Mouse (Mus musculus): ENCODE data around the gene Ckap4. TPM values are rescaled to one million over a fixed set of nuclear protein-coding genes. Genes with fewer than 3 reads are reported as not detected.

Gene Ckap4
- 10 to 100 TPM; 34.0 to 51.7 TPM for total RNA-seq (2021)
- long read RNA-seq, experiment 1, transcript Ckap4-201 (2 exons, 3,089 nt), result major isoform, 54 of 62 reads
- long read RNA-seq, experiment 1, partial matches to known transcripts, result 0 of 62 reads
- long read RNA-seq, experiment 1, other reads (novel, unspliced or antisense), result 8 of 62 reads
- long read RNA-seq, experiment 2, transcript Ckap4-201 (2 exons, 3,089 nt), result major isoform, 56 of 57 reads
- long read RNA-seq, experiment 2, partial matches to known transcripts, result 0 of 57 reads
- long read RNA-seq, experiment 2, other reads (novel, unspliced or antisense), result 1 of 57 reads

DNA sequence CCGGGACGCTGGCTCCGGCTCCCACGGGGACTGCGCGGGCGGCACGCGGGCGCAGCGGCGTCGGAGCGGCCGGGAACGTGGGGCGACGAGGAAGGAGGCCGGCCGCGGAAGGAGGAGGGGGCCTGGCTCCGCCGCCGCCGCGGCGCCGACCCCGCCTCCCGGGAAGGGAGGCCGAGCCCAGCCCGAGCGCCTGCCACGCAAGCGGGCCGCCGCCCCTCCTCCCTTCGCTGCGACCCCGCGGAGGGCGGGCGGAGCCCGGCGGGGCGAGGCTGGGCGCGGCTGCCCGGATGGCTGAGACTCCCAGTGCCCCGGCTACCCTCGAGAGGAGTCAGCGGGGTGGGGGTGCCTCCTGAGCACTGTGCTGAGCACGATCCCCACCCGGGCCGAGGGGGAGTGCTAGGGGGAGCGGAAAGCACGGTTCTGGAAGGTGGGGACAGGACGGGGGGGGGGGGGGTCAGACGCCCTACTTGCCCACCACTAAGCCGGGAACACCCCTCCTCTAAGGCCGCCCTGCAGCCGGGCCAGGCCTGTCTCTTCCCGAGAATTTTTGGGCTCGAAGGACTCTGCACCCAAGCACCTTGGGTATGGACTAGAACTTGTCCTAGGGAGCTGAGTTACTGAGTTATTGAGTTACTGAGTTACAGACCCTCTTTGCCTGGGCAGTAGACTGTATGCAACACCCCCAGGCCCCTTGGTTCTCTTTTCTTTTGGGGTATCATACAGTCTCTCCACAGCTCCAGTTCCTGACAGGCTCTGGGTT lies at the start of gene Ckap4:
Gene Ckap4 (minus strand): TSS at position 151 of the 760 bp plus-strand sequence.
- DNase-seq, result peak; percentile 82
- intact Hi-C loops (cut with DNase I; ENCODE audit: low total_unique reads), result no loop called here

- intact Hi-C loops (cut with DNase I; ENCODE audit: low total_unique reads), result no loop called here
- DNase-seq, result no peak
These were observed 48.4 kb upstream of the Ckap4 start for GRCm38 (mm10) chr10:84582236-84582635.

DNA sequence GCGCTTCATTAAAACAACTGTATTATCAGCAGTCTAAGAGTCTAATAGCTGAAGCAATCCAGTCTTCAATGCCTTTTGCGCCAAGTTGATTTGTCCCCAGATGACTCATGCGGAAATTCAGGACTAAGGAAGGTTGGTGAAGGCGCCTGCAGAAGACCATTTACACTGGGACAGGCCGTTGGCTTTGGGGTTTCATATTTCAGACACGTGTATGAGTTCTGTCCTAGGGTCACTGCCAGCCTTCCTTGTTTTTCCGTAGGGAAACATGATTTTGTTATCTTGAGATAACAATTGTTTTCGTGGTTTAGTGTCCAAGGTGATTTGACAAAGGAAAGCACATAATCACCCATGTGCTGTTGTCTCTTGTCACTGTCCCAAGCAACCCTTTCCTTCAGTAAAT lies 47.3 kb upstream of the Ckap4 start:
- no peak for DNase-seq
- intact Hi-C loops (cut with DNase I; ENCODE audit: low total_unique reads), result no loop called here

- no peak for DNase-seq
- intact Hi-C loops (cut with DNase I; ENCODE audit: low total_unique reads), result no loop called here
These were observed 45.7 kb upstream of the Ckap4 start for GRCm38 (mm10) chr10:84579527-84579926.

GRCm38 (mm10) chr10:84578738-84579137 lies 44.9 kb upstream of the Ckap4 start:
- intact Hi-C loops (cut with DNase I; ENCODE audit: low total_unique reads), result no loop called here

DNA sequence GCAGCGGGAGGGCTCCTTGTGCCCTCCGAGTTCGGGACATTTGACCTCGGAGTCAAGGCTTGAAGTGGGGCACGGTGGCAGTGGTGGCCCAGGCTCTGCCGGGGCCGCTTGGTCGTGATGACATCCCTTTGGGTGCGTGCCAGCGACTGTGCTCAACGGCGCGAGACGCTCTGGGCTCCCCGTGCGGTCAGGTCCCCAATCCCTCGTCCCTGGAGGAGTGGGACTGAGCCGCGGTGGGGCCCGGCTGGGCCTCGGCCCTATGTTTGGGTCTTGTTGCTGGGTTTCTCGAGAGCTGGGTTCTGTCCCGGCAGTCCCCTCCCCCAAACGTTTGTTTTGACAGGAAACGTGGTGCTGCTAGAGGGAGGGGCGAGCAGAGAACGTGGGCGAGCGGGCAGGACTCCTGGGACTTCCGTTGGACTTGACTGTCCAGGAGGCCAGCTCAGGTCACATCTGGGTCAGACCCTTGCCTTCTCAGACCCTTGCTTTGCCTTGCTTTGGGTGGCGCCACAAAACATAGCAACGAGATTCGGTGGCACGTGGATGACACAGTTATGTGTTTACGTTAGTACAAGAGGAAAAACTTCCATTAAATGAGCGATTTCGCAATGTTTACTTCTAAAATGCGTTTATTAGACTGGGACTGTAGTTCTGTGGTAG lies 43.3 kb upstream of the Ckap4 start:
- intact Hi-C loops (cut with DNase I; ENCODE audit: low total_unique reads), result no loop called here

More at GRCm38 (mm10) chr10:84578738-84579137, 44.9 kb upstream of the Ckap4 start:
- DNase-seq, result no peak

GRCm38 (mm10) chr10:84576395-84577070 lies 42.7 kb upstream of the Ckap4 start, which contains the start of gene Tcp11l2:
TSS of gene Tcp11l2 (plus strand) at chr10:84576626.
- intact Hi-C loops (cut with DNase I; ENCODE audit: low total_unique reads), result no loop called here
- DNase-seq, result peak; percentile 93

More for the DNA sequence above, 43.3 kb upstream of the Ckap4 start:
- DNase-seq, result peak; percentile 85

DNA sequence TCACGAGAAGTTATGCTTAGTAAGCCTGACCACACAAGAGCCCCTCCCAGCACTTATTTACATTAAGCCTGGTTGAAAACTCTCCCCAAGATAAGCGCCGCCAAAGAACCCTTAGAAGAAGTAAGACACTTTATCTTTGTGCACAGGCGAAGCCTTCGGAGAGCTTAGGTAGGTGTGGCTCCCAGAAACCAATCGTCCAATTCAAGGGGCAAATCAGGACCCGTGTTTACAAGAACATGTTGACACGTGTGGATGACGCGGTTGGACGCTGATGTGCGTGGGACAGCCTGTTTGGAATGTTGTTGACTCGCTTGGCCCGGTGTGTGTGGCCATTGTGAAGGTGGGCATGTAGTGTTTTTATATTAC lies 42.1 kb upstream of the Ckap4 start:
- intact Hi-C loops (cut with DNase I; ENCODE audit: low total_unique reads), result no loop called here
- no peak for DNase-seq

- intact Hi-C loops (cut with DNase I; ENCODE audit: low total_unique reads), result no loop called here
These were observed 40.0 kb upstream of the Ckap4 start for GRCm38 (mm10) chr10:84573671-84574420.

DNA sequence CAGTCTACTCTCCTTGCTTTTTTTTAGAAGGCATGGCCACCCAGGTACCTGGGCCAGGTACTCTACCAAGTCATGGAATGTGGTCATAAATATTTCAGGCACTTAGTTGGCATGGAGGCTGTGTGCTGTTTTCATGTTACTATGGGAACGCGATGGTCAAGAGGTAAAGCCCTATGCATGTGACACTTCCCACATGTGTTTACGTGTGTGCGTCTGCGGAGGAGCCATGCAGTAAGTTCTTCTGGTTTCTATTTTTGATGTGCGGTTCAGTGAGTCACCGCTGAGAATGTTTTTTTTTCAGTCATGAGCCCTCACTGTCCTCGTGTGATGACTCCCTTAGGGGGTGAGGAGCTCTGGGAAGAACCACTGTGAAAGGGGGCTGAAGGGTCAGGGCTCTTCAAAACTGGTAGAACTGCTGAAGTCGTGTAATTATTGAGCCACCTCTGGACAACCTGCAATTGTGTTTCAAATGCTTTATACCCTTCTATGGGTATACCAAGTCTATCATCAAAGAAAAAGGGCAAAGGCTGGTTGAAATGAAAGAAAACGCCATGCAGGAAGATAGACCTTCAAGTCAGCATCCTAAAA lies 37.3 kb upstream of the Ckap4 start:
- DNase-seq, result no peak
- intact Hi-C loops (cut with DNase I; ENCODE audit: low total_unique reads), result no loop called here

More at GRCm38 (mm10) chr10:84573671-84574420, 40.0 kb upstream of the Ckap4 start:
- DNase-seq, result no peak

DNA sequence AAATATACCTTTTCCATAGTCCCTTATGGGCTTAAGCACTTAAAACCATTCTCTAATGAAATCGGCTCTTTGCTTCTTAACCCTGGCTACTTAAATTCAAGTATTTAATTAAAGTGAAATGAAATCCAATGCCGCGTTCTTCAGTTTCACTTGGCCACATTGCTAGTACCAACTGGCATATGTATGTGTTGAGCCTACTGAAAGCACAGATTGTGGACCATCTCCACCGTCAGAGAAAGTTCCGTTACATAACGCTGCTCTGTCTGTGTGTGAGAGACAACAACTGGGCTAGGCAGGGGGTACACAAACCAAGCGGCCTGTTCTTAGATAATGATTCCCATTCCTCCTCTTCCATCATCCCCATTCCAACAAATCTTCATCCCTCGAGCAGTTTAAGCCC lies 30.6 kb upstream of the Ckap4 start:
- intact Hi-C loops (cut with DNase I; ENCODE audit: low total_unique reads), result no loop called here

GRCm38 (mm10) chr10:84562567-84563554 lies 29.0 kb upstream of the Ckap4 start:
- intact Hi-C loops (cut with DNase I; ENCODE audit: low total_unique reads), result no loop called here
- peak; percentile 22 for DNase-seq

More for the DNA sequence above, 30.6 kb upstream of the Ckap4 start:
- no peak for DNase-seq

GRCm38 (mm10) chr10:84562121-84562520 lies 28.3 kb upstream of the Ckap4 start:
- intact Hi-C loops (cut with DNase I; ENCODE audit: low total_unique reads), result no loop called here
- no peak for DNase-seq

GRCm38 (mm10) chr10:84559986-84560385 lies 26.1 kb upstream of the Ckap4 start:
- intact Hi-C loops (cut with DNase I; ENCODE audit: low total_unique reads), result no loop called here
- peak; percentile 54 for DNase-seq

- no peak for DNase-seq
- intact Hi-C loops (cut with DNase I; ENCODE audit: low total_unique reads), result no loop called here
These were observed 24.6 kb upstream of the Ckap4 start for GRCm38 (mm10) chr10:84558511-84558910.

GRCm38 (mm10) chr10:84556120-84556519 lies 22.3 kb upstream of the Ckap4 start:
- DNase-seq, result no peak
- intact Hi-C loops (cut with DNase I; ENCODE audit: low total_unique reads), result no loop called here

GRCm38 (mm10) chr10:84554291-84555009 lies 20.6 kb upstream of the Ckap4 start:
- intact Hi-C loops (cut with DNase I; ENCODE audit: low total_unique reads), result no loop called here
- no peak for DNase-seq
